Mouse (Mus musculus): Measurements from ENCODE around the gene Anp32a. TPM values are rescaled to one million over a fixed set of nuclear protein-coding genes. Genes with fewer than 3 reads are reported as not detected.

Anp32a gene
- polyA plus RNA-seq, 1 experiment, result 578 TPM

- peak overlapping the region; percentile 57 for H3K27ac ChIP-seq (replicated peaks; ENCODE audit: low read depth, low read length)
- no peak overlapping the region for H3K4me3 ChIP-seq (ENCODE audit: insufficient read depth, low read depth, low read length)
- H3K4me1 ChIP-seq (ENCODE audit: control insufficient read depth, insufficient read depth, insufficient read length, low read length), result peaks cover 32% of the 10 kb centered on the region
Observed at GRCm38 (mm10) chr9:62427010-62427409, 85.9 kb downstream of the Anp32a start.

Other genes starting within 250 kb of the Anp32a start
- gene Glce, start 218.6 kb upstream of the Anp32a start, polyA plus RNA-seq (2012; ENCODE audit: insufficient read depth, insufficient read length, missing spikeins), result 4.5 and 6.4 TPM in 2 replicates
- not detected in 2 replicates for gene Spesp1, start 59.1 kb upstream of the Anp32a start, polyA plus RNA-seq (2012; ENCODE audit: insufficient read depth, insufficient read length, missing spikeins)
- 6.1 TPM in 2 replicates for gene Coro2b, start 195.8 kb downstream of the Anp32a start, polyA plus RNA-seq (2012; ENCODE audit: insufficient read depth, insufficient read length, missing spikeins)

Data from brown adipose tissue, adult 24 weeks (tissue).